Mouse (Mus musculus) heart, adult 2 months (tissue): Measurements from ENCODE around the gene Prss36. TPM values are rescaled to one million over a fixed set of nuclear protein-coding genes. Genes with fewer than 3 reads are reported as not detected.

Experiments
- DNase-seq, 2 experiments: peaks; one replicate each; pipeline ENCODE4 v3.0.0; 2021
- H3K27ac ChIP-seq: fragments of 200-600 bp; 2 replicates; pipeline ENCODE4 v1.8.1; 2022
- H3K27me3 ChIP-seq: fragments of 200-500 bp; 2 replicates; pipeline ENCODE4 v1.6.1; 2012; ENCODE audit warnings: mild to moderate bottlenecking, low read length, inconsistent platforms, mixed read lengths; ENCODE audit not compliant: control insufficient read depth, insufficient read depth
- H3K36me3 ChIP-seq: fragments of 200-500 bp; 2 replicates; pipeline ENCODE4 v1.6.1; 2012; ENCODE audit warnings: low read length, inconsistent platforms; ENCODE audit not compliant: control insufficient read depth, insufficient read depth
- H3K4me1 ChIP-seq: fragments of 200-500 bp; 2 replicates; pipeline ENCODE4 v1.6.1; 2011; ENCODE audit warnings: low read length; ENCODE audit not compliant: control insufficient read depth, insufficient read depth
- H3K4me3 ChIP-seq: fragments of 200-600 bp; 2 replicates; pipeline ENCODE4 v1.8.1; 2022
- H3K79me2 ChIP-seq: fragments of 200-500 bp; replicated peaks from 2 replicates; pipeline ENCODE4 v1.6.1; 2012; ENCODE audit warnings: mild to moderate bottlenecking, inconsistent platforms, low read length, moderate library complexity, mixed read lengths; ENCODE audit not compliant: control insufficient read depth, insufficient read depth
- H3K9ac ChIP-seq: fragments of 200-500 bp; 2 replicates; pipeline ENCODE4 v1.6.1; 2012; ENCODE audit warnings: low read depth, mild to moderate bottlenecking, control low read depth, inconsistent platforms, low read length, mixed read lengths
- CTCF ChIP-seq: fragments of 200-600 bp; IDR thresholded peaks from 2 replicates; pipeline ENCODE4 v1.8.1; 2022; ENCODE audit warnings: antibody characterized with exemption, mild to moderate bottlenecking, moderate library complexity
- EP300 ChIP-seq: fragments of 200-500 bp; IDR thresholded peaks from 2 replicates; pipeline ENCODE4 v1.6.1; 2011; ENCODE audit warnings: low read depth, low read length, control low read depth; ENCODE audit not compliant: insufficient read depth
- POLR2A ChIP-seq: fragments of 200-500 bp; IDR thresholded peaks from 2 replicates; pipeline ENCODE4 v1.6.1; 2011; ENCODE audit warnings: mild to moderate bottlenecking, low read depth, low read length, control low read depth; ENCODE audit not compliant: insufficient read depth
- WGBS: fragments of 180-500 bp; shearing (Covaris S2); methylation state at CpG from one replicate; pipeline ENCODE4 v1.1.7; 2018; 5-methylcytosine and 5-hydroxymethylcytosine counted together
- intact Hi-C: fragments of 180-260 bp; cut with DNase I; formaldehyde crosslinking; loops from one replicate; pipeline ENCODE4 v1.15.1; 2025
- polyA plus RNA-seq: library from polyadenylated mRNA; depleted of rRNA; stranded (reverse); fragments of >200 nt; gene quantifications from 2 replicates; pipeline ENCODE4 v1.2.3, GENCODE M21; 2012
- total RNA-seq, 2 experiments: library from RNA; stranded (reverse); gene quantifications; 2 replicates each; pipeline ENCODE4 v1.2.3; 2021

Gene Prss36
- total and polyA plus RNA-seq, 3 experiments = 6.0 to 21.4 (median 9.7) TPM

DNA sequence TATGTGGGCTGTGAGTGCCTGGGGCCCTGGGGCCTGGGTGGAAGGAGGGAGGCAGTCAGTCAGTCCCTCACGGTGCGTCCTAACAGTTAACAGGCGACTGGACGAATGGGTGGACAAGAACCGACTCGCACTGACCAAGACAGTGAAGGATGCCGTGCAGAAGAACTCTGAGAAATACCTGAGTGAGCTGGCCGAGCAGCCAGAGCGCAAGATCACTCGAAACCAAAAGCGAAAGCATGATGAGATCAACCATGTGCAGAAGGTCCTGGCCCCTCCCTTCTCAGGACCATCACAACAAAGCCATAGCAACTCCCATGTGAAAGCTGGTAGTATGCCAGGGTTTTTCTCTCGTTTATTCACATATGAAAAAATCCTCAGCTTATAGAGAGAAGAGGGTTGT is 31.2 kb downstream of the Prss36 start:
- no peak for TF ChIP-seq CTCF
- TF ChIP-seq EP300 = no peak
- TF ChIP-seq POLR2A = no peak
- Histone ChIP-seq H3K27me3 (no peaks in the 10 kb centered on the region), H3K9ac (no peak overlapping the region), H3K4me3 (no peak overlapping the region), H3K79me2 (no peaks in the 10 kb centered on the region), H3K4me1 (no peaks in the 10 kb centered on the region), H3K36me3 (no peaks in the 10 kb centered on the region), H3K27ac (no peak overlapping the region)
- no peak for DNase-seq
- 86% methylated on average over 12 of the region's 12 CpGs for WGBS
- intact Hi-C loops = loop anchor here (5.0 kb wide), 1 partner anchor 118 kb away; no protein-coding TSS in a partner anchor

DNA sequence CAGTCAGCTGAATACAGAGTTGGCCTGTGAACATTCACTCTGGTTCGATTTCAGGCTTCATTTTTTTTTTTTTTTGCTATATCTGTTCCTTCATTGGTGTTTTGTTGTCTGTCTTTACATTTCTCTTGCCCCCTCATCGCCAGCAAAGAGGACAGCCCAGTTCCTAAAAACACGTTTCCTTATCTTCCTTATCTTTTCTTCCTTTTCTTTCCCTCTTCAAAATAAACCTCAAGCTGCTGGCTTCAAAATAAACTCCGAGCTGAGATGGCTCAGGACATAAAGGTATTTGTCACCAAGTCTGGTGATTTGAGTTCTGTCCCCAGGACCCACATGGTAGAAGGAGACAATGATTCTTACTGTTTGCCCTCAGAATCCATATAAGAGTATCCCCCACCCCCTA is 33.6 kb downstream of the Prss36 start:
- Histone ChIP-seq H3K4me1 (no peaks in the 10 kb centered on the region), H3K4me3 (peak overlapping the region; percentile 90), H3K36me3 (no peaks in the 10 kb centered on the region), H3K79me2 (no peaks in the 10 kb centered on the region), H3K27me3 (no peaks in the 10 kb centered on the region), H3K27ac (no peak overlapping the region; the same call in 1 of the 2 replicates), H3K9ac (peak overlapping the region; percentile 60; the same call in 1 of the 2 replicates)
- TF ChIP-seq POLR2A (no peak), EP300 (no peak), CTCF (no peak)
- 1% methylated on average over 4 of the region's 4 CpGs for WGBS
- intact Hi-C loops = loop anchor here (2.0 kb wide), 1 partner anchor 36 kb away; the partner anchor contains the start of genes Zfp646 and Zfp668
- DNase-seq = no peak

DNA sequence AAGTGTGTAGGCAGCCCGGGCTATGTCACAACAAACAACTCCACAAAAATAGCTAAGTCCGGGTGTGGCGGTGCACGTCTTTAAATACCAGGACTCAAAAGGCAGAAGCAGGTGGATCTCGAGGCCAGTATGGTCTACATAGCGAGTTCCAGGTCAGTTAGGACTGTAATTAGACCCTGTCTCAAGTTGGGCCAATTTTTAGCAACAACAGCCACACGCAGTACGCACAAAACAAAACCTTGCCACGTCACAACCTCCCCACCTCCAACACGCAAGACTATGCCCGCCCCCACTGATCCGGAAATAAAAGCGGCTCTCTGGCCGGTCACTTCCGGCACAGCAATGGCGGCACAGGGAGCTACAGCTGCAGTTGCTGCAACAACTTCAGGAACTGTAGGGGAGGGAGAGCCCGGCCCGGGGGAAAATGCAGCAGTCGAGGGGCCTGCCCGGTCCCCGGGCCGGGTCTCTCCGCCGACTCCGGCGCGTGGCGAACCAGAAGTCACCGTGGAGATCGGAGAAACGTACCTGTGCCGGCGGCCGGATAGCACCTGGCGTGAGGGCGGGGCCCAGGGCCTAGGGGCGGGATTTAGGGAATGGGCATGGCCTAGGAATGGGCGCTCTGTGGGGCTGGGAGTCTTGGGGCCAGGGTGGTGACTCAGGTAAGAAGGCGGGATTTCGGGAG is 34.2 kb downstream of the Prss36 start, which contains the start of gene Kat8:
Kat8 (plus strand) TSS at position 327 of the 682 bp plus-strand sequence.
- Histone ChIP-seq H3K79me2 (no peaks in the 10 kb centered on the region), H3K27ac (peak within 1 kb of the TSS; percentile 92), H3K4me1 (no peaks in the 10 kb centered on the region), H3K9ac (peak within 1 kb of the TSS; percentile 60), H3K27me3 (no peaks in the 10 kb centered on the region), H3K36me3 (no peaks in the 10 kb centered on the region), H3K4me3 (peak within 1 kb of the TSS; percentile 90)
- peak; percentile 87 to 88 for DNase-seq
- intact Hi-C loops = loop anchor here (2.0 kb wide), 1 partner anchor 36 kb away; the partner anchor contains the start of genes Zfp646 and Zfp668
- peak; percentile 97 for TF ChIP-seq POLR2A
- TF ChIP-seq EP300 = peak; percentile 92
- TF ChIP-seq CTCF = no peak
- WGBS = 1% methylated on average over 40 of the region's 40 CpGs

- H3K4me1 ChIP-seq = peaks cover 1% of the 10 kb centered on the region
- intact Hi-C loops = no loop called here
- no peaks in the 10 kb centered on the region for H3K36me3 ChIP-seq
- DNase-seq = no peak
- no peaks in the 10 kb centered on the region for H3K79me2 ChIP-seq
- H3K4me3 ChIP-seq = no peak overlapping the region
- no peak overlapping the region for H3K27ac ChIP-seq
- no peak overlapping the region for H3K9ac ChIP-seq
- TF ChIP-seq CTCF = no peak
- TF ChIP-seq EP300 = no peak
- no peak for TF ChIP-seq POLR2A
- WGBS = 79% methylated on average over 4 of the region's 4 CpGs
- H3K27me3 ChIP-seq = no peaks in the 10 kb centered on the region
Measured at GRCm38 (mm10) chr7:127908656-127909055, 37.9 kb downstream of the Prss36 start.

DNA sequence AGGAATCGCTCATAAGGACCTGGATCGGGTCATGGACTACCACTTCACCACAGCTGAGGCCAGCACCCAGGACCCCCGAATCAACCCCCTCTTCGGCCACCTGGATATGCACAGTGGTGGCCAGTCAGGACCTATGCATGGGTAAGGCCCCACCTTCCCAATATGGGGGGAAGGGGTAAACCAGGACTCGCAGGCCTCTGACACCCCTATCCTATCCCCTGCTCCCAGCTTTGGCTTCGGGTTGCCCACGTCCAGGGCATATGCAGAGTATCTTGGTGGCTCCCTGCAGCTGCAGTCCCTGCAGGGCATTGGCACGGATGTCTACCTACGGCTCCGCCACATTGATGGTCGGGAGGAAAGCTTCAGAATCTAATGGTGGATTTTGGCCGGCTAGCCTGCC is 38.6 kb downstream of the Prss36 start:
- Histone ChIP-seq H3K9ac (no peak overlapping the region), H3K36me3 (no peaks in the 10 kb centered on the region), H3K4me3 (no peak overlapping the region), H3K4me1 (peaks cover 1% of the 10 kb centered on the region), H3K27ac (no peak overlapping the region), H3K27me3 (no peaks in the 10 kb centered on the region), H3K79me2 (no peaks in the 10 kb centered on the region)
- TF ChIP-seq POLR2A = no peak
- TF ChIP-seq EP300 = no peak
- no peak for TF ChIP-seq CTCF
- no peak for DNase-seq
- intact Hi-C loops = no loop called here
- WGBS = 96% methylated on average over 12 of the region's 12 CpGs
